Mouse (Mus musculus): Measurements from ENCODE around the gene Tcte1.

The Tcte1 gene

DNA sequence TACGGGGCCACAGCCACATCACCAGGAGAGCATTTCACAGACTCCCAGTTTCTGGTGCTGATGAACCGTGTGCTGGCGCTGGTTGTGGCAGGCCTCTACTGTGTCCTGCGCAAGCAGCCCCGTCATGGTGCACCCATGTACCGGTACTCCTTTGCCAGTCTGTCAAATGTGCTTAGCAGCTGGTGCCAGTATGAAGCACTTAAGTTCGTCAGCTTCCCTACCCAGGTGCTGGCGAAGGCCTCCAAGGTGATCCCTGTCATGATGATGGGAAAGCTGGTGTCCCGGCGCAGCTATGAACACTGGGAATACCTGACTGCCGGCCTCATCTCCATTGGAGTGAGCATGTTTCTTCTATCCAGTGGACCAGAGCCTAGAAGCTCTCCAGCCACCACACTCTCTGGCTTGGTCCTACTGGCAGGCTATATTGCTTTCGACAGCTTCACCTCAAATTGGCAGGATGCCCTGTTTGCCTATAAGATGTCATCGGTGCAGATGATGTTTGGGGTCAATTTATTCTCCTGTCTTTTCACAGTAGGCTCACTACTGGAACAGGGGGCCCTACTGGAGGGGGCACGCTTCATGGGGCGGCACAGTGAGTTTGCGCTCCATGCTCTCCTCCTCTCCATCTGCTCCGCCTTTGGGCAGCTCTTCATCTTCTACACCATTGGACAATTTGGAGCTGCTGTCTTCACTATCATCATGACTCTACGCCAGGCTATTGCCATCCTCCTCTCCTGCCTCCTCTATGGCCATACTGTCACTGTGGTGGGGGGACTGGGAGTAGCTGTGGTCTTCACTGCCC is 43.3 kb downstream of the Tcte1 start:
- no peak for DNase-seq

DNA sequence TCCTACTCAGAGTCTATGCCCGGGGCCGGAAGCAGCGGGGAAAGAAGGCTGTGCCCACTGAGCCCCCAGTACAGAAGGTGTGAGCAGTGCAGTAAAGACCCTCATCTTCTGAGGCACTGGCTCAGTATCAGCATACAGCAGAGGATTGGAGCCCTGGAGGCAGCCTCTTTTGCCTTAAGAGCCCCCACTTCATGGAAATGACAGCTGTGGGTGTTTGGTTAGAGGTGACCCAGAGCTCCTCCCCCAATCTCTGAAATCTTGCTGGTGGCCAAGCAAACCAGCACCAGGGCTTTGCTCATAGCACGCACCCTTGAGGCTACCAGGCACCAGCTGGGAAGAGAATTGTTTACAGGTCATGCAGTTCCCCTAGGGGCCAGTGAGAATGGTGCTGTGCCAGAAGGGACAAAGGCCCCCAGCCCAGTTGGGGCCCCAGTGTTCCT is 43.9 kb downstream of the Tcte1 start:
- no peak for DNase-seq

DNA sequence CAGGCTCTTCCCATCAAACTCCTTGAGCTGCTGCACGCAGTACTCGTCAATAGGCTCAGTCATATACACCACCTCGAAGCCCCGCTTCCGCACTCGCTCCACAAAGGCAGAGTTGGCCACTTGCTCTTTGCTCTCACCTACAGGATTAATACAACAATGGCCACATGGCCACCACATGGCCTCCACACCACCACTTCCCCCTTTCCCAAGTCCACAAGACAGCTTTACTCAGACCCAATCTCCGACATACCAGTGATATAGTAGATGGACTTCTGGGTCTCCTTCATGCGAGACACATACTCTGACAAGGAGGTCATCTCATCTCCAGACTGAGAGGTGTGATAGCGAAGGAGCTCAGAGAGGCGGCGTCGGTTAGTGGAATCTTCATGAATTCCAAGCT is 45.8 kb downstream of the Tcte1 start:
- no peak for DNase-seq

DNA sequence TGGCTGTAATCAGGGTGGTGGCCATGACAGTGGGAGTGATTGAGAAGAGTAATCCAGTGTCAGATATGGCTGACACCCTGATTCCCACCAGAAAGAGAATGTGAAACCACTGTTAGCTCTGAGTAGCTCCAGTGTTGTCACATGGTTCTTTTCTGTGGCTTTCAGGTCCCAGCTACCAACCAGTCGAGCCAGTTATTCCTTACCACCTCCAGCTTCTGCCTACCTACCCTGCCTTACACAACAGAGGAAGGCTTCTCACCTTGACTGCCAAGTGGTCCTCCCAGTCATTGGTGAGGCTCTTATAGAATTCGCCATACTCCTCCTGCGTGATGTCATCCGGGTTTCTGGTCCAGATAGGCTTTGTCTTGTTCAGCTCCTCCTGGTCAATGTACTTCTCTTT is 46.8 kb downstream of the Tcte1 start:
- DNase-seq: no peak

DNA sequence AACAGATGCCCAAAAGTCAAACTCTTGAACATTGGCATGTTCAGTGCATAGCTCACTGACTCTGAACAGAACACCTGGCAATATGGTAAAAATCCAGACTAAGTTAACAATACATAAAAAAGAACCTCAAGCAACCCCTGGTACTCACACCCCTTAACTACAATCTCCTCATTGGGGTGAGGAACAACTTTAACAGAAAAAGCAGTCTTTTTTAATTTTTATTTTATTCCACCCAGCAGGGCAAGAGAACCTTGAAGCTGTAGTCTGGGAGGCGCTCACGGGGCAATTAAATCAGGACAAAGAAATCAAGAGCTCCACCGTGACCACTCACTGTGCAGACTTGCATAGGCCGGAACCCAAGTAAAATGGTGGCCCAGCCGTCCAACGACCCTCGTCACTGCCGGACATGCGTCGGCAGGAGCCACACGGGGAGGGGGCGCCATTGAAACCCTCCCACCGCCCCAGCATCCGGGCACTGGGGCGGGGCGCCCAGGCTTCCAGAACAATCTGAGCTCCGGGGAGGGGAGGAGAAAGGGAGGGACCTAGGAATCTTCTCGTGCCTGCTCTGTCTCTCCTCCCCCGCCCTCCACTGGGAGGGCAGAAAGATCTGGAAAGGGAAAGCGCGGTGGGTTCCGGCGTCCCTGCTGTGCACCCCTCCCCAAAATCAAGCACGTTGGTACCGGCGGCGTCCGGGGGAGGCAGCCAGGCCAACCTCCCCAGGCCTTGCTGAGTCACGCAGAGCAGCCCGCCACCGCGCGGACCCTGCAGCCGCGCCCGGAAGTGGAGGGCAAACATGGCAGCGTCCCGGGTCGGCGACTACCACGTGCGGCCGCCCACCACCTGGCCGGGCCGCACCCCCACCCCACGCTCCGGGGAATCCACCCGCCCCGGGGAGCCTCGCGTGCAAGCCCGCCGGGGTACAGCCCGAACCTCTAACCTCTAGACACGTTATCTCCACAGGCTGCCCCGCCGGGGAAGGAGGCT is 49.2 kb downstream of the Tcte1 start:
- DNase-seq: peak; percentile 65 to 75

DNA sequence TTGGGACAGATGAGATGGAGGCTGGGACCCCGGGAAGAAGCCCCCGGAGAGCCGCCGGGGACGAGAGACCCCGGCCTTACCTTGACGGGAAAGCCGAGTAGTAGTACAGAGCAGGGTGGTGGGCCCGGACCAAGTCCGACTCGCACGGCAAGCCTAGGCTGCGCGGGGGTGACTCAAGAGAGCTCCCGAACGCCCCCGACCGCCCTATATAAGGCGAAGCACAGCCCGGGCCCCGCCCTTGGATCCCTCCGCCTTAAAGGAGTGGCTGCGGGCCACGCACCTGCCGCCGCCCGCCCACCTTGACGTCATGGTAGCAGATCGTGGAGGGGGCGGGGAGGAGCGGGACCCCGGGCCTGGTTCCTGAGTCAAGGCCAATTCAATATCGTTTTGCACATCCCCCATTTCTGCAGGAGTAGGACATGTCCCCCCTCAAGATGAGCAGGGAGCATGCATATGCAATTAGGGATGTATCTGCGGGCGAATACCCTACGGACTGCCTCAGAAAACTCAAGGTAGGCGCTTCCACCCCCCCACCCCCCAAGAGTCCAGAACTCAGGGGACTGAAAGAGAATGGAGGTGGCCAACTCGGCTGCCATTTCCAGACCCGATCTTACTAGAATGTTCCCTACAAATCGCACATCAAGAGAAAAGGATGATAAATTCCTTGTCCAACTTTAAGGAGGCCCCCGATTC is 50.0 kb downstream of the Tcte1 start, which contains the start of gene Hsp90ab1:
TSS of gene Hsp90ab1 (minus strand) at position 185 of the 693 bp plus-strand sequence.
- DNase-seq: peak; percentile 98 to 99

DNA sequence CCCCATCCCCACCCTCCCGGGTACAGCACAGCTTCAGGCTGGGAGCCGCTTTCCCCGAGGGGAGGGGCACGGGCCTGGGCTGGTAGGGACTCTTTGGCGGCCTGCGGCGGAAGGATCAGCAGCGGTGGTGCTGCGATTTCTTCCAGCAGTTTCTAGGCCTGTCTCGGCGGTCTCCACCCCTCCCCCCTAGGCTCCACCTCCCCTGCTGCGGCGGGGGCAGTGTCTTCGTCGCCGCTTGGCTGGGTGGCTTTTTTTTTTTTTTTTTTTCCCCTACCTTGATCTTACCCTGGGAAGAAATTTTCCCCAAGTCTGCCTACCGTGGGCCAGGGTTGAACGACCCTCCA is 50.5 kb downstream of the Tcte1 start:
- peak; percentile 95 to 97 for DNase-seq

DNA sequence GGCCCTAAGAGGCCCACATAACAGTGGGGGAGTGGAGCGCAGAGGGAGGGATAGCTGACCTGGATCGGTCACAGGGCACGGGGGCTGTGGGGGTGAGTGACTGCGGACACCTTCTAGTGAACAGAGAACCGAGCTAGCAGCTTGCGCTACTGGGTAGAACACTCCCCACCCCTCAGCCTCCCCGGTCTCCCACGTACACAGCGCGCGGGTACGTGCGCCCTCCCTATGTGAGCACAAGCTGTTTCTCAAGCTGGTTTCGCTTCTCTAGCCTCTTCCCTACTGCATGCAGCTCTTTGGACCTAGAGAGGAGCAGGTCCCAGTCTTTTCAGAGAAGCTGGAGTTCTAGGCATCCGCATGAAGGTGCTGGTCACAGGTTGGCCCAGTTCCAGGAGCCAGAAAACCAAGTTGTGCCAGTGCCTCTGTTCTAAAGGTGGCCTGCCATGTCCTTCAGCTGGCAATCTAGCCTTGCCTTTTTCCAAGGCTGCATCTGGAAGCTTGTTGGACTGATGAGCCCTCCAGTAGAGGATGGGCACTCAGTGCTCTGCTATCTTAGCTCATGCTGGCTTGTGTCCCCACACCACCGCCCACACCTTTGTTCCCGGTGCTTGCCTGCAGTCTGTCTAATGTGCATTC is 51.0 kb downstream of the Tcte1 start:
- DNase-seq: peak; percentile 71 to 83

DNA sequence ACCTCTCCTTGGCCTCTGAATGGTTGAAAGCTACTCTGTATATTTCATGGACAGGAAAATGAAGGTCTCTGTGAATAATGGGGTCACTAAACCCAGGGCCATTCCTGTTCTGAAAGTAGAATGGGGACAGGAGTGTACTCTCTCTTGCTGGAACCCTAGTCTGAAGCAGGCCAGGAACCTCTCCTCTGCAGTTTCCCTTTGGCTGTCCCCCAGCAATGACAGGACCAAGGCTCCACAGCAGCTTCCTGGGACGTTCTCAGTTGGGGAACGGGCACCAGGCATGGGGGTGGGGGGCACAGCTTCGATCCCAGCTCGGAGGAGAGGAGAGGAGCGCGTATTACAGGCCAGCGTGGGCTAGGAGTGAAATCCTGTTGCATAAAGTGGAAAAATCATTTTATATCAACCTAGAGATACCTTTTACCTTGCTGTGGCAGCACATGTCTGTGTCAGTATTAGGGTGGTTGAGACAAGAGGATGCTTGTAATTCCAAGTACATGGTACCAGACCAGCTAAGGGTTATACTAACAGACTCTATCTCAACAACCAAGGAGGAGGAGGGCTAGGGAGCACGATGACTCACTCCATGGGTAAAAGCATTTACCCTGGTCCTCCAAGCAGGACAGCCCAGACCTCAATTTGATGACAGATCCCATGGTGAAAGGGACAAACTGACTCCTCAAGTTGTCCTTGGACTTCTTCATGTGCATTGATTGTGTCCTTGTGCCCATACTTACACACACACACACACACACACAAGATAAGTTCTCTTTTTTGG is 52.1 kb downstream of the Tcte1 start:
- no peak for DNase-seq

DNA sequence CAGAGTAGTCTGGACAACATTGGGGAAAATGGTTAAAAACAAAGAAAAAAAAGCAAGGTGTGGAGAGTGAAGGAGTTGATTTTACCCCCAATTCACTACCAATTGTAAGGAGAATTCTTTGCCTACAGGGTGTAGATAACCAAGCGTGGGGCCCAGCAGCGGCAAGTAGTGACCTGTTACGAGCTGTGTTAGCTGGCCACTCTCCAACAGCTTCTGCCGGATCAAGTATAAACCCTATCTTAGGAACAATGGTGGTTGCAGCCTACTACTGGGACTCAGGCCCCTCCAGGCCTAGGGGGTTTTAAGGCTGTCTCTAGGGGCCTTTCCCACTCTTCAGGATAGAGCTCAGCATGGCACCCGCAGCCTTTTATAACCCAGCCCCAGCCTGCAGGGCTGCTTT is 55.0 kb downstream of the Tcte1 start:
- DNase-seq: no peak

DNA sequence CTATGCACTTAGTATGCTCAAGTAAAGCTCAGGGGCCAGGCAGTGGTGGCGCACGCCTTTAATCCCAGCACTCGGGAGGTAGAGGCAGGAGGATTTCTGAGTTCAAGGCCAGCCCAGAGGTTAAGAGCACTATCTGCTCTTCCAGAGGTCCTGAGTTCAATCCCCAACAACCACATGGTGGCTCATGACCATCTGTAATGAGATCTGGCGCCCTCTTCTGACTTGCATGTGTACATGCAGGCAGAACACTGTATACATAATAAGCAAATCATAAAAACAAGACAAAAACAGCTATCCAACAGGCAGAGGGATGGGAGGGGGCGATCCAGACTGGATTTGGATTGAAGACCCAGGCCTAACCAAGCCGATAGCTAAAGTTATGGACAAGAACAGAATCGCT is 55.6 kb downstream of the Tcte1 start:
- DNase-seq: no peak

DNA sequence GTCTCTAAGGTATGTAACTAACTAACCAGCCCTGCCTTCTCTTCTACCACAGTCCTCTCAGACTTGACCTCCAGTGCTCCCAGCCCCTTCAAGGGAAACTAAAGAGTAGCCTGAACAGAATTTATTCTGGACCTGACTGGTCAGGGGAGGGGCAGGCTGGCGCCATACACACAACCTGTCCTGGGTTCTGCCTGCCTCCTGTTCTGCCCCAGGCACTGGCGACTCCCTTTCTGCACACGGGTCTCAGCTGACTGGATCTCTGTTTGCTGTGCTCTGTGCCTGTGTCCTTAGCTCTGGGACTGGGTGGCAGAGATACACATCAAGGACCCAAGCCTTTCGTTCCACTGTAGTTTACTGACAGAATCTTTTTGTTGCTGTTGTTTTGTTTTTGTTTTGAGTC is 56.3 kb downstream of the Tcte1 start:
- DNase-seq: no peak

DNA sequence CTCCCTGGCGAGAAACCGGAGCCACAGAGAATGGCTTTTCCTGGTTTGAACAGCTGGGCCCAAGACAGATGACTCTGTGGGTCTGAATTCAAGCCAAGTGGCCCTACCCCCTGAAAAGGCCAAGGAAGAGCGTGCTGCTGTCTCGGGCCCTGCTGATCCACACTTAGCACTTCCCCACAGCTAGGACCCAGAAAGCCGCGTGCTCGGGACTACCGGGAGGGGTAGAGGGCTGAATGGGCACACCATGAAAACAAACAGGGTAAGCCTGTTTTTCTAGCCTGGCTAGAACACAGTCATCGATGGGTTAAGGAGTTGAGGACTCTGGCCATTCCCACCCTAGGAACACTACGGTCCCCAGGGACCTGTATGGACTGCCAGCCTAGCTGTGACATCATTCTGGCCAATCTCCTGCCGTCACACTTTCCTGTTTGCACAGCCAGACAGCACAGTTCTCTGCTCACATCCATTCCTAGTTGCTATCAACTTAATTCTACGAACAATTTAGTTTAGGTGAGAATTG is 57.8 kb downstream of the Tcte1 start:
- no peak for DNase-seq

DNA sequence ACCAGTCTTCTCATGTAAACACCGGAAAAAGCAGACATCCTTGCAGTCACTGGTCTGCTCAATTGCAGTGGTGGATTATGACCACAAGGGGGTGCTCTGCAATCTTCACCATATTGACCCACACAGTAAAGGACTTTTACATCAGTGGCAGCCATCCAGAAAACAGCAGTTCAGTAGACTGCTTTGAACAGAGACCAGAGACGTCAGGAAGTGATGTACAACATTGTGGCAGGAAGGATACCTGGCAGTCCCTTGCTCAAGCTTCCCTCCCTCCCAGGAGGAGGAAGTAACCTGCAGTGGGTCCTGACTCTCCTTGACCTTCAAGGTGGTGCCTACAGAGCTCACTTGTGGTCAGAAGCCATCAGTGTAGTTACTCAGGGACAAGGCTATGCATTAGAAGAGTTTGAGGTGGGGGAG is 58.3 kb downstream of the Tcte1 start:
- DNase-seq: peak in 1 of 2 experiments; percentile 50

DNA sequence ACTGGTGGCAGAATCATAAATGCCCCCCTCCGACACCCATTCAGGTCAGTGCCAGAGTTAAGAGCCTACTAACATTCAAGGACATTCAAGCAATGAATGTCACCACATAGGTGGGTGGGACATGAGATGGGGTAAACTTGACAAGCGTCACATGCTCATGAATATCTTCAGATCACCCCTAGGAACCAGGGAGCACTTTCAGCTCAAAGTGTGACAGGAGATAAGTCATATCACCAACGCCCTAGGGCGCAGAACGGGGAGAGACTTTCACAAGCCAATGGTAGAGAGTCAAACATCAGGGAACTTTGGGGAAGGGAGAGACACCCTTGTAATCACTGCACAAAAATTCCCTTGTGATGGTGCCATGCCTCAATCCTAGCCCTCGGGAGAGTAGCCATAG is 59.0 kb downstream of the Tcte1 start:
- DNase-seq: no peak

DNA sequence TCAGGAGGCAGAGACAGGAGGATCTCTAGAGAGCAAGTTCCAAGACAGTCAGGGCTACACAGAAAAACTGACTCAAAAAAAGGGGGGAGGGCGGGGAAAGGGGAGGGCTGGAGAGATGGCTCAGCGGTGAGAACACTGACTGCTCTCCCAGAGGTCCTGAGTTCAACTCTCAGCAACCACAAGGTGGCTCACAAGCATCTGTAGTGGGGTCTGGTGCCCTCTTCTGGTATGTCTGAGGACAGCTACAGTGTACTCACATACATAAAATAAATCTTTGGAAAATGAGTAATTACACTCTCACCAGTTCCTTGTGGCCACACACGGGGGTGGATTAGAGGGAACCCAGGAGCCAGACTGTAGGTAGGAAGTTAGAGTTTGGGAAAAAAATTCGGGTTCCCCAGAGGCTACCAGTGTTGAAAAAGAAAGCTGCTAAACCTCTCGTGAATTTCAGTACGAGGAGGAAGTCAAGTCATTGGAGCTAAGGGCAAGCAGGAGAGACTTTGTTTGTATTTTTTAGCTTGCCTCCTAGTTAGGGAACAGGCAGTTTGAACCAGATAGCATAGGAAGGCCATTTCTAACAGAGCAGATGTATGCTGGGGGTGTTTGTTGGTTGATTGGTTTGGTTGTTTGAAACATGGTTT is 59.6 kb downstream of the Tcte1 start:
- DNase-seq: no peak

DNA sequence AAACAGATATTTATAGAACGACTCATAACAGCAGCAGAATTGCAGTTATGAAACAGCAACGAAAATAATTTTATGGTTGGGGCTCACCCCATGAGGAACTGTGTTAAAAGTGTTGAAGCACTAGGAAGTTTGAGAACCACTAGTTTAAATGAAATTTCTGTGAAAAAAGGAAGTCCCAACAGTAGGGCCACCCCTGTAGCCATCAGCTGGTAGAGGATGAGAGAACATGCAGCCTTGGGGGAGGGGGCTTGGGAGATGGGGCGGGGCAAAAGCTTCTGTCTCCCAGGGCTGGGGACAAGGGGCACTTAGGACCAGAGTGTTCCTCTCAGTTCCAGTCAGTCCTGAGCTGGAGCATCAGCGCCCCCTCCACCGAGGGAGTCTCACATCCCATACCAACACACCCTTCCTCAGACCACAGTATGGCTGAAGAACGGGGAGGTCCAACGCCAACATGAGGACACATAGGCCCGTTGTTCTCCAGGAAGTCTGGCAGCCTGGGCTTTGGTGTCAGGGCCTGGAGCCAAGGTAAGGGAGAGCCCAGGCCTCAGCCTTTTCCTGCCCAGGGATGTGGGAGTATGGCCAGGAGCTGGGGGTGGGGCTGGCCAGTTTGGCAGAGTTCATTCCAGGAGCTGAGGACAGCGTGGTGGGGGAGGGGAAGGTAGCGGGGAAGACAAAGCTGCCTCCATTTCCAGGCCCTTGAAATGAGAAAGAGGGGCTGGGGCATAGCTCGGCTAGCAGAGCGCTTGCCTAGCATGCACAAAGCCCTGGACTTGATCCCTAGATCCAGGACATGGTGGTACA is 61.1 kb downstream of the Tcte1 start:
- peak in 1 of 2 experiments; percentile 46 for DNase-seq

DNA sequence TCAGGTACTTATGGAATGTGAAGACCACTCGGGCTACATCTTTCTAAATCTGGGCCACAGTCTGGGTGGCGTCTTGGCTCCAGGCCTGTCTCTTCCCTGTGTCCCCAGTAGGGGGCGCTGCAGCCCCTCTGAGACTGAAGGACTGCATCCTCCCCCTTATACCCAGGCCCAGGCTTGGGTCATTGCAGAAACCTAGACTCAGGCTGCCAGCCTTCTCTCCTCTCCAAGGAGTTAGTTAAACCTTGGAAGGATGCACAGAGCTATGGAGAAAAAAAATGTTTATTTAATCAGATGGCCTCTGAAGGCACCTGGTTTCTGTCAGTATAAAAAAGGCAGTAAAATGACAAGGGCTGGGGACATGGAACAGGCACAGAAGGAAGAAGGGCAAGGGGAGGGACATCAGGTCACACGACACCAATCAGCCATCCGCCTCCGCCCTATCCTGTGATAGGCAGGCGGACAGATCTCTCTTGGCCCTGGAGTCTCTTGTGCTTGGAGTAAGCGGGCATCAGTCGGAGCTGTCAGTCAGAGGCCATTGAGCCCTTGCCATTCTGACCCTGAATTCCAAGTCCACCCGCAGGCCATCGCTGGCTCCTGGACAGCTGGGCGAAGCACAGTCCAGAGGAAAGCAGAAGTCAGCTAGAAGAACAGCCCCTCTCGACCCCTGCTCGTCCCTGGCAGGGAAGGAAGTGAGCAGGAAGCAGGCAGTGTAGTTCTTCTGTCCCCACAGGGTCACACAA is 61.9 kb downstream of the Tcte1 start:
- peak in 1 of 2 experiments; percentile 54 for DNase-seq

DNA sequence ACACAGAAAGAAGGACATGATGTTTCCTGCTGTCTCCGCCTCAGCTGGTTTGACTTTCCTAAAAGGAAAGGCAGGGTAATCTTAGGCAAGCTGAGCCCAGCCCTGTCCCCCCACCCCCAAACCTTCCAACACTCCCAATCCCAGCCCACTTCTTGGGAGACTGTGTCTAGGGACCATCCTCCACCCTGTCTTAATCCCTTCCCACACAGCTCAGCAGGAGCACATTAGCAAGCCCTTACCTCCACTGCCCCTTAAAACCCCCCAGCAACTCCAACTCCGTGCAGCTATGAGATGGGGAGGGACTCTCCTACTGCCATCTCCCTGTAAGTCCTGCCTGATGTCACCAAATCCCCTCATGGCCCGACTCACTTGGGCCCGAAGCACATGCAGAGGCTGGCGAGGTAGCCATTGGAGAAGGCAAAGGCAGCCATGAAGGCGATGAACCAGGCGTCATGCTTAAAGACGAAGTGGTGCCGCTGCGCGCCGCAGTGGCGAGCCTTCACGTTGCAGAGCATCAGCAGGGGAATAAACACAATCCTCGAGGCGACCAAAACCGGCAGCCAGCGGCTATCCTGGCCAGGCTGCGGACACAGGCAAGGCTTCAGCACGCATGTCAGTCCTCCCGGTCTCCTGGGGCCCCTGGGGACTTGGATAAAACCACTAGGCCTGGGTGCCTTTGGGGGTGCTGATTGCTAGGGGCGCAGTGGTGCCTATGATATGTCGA is 62.7 kb downstream of the Tcte1 start:
- DNase-seq: no peak

Measured in thymus, adult 18-20 months (tissue).